ENCODE assay signal across 13 mouse cellular contexts in genomic region chr17:79299925-79300324, GRCm38 (mm10).
"Had no signal": no experiment of that assay in that cellular context is flagged by ENCODE, and none has a peak within 500 bp of the region (broad histone marks: within the 10 kb centered on the region; RNA-seq: fewer than 3 reads in every experiment).

No protein-coding gene starts in this region.

- H3K36me3 ChIP-seq: limb, embryonic 13.5 days; neural tube, embryonic 15.5 days had no signal

- H3K4me2 ChIP-seq: limb, embryonic 13.5 days; neural tube, embryonic 15.5 days had no signal

- H3K9me3 ChIP-seq: limb, embryonic 13.5 days; neural tube, embryonic 15.5 days had no signal

- H3K27me3 ChIP-seq: limb, embryonic 13.5 days; neural tube, embryonic 15.5 days had no signal

- H3K9ac ChIP-seq: limb, embryonic 13.5 days; liver, embryonic 14.5 days; neural tube, embryonic 15.5 days had no signal

- H3K4me3 ChIP-seq: layer of hippocampus, adult 2 months; limb, embryonic 13.5 days; myocyte; neural tube, embryonic 15.5 days had no signal

- DNase-seq: kidney, adult 18-20 months; kidney, postnatal 10 days; kidney, postnatal 4 days; left cerebral cortex, postnatal 4 days; midbrain, embryonic 14.5 days; right cerebral cortex, adult 18-20 months; right cerebral cortex, postnatal 25 days; thymus, postnatal 36 days had no signal

- H3K4me1 ChIP-seq: neural tube, embryonic 15.5 days had no signal

- H3K27ac ChIP-seq: layer of hippocampus, adult 2 months; limb, embryonic 13.5 days; liver, embryonic 14.5 days; neural tube, embryonic 15.5 days had no signal
